Mouse (Mus musculus): Measurements from ENCODE around the gene Gm20388. TPM values are rescaled to one million over a fixed set of nuclear protein-coding genes. Genes with fewer than 3 reads are reported as not detected.

Gene Gm20388
- polyA plus RNA-seq, 1 experiment = not detected

DNA sequence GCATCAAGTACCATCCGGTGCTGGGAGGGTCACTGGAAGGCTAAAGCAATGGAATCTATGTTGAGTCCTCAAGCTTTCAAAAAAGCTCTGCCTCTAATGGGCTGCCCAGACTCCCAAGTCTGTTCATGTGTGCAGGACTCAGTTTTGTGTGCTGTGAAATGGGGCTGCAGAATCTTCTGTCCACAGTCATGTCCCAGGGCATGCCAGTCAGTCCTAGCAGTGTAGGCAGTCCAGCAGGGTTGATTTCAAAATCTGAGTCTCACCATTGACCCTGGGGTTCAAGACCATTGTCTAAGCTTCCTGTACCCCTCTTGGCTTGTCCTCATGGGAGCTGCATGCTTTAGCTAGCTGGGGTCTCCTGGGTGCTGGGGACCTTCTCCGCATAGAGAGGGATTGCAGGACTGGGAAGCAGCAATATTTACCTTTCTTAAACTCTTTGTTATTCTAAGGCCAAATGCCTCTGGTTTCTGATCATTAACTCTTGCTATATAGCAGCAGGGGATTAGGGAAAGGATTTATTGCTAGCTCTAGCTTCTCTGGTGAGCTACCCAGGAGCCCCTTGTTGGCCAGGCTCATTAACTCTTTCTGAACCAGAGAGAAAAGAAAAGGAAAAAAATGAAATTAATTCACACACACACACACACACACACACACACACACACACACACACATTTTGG is 94.2 kb downstream of the Gm20388 start:
- Histone ChIP-seq H3K4me3 (ENCODE audit: insufficient read depth, low read depth, low read length) (no peak overlapping the region), H3K27ac (ENCODE audit: insufficient read depth, low read depth, low read length) (no peak overlapping the region), H3K4me1 (ENCODE audit: control insufficient read depth, insufficient read depth, low read length) (peaks cover 13% of the 10 kb centered on the region)
- TF ChIP-seq POLR2A (IDR thresholded peaks at IDR 0.05; ENCODE audit: insufficient read depth, low read depth, low read length) = no peak
- TF ChIP-seq CTCF (IDR thresholded peaks at IDR 0.05; ENCODE audit: insufficient read depth, low read depth, low read length) = no peak
- 71% methylated on average over 2 of the region's 2 CpGs for WGBS

DNA sequence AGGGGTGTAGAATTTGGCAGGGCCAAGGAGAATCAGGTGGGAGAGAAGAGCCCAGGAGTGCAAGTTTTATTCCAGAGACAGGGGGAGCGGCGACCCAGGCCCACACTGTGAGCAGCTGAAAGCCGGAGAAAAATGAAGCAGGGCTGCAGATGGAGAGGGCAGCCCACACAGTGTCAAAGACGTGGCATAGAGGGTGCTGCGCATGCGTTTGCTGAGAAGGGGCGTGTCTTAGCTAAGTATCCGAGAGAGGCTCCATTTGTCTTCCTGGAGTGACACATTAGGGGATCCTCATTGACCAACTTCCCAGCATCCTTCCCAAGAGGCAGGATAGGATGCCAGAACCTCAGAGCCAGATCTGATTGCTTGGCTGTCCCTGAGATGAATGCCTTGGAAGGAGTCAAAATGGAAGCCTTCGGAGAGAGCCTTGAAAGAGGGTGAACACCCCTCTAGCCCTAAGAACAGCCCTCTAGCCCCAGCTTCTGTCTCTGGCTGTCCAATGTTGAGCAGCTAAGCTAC is 96.1 kb downstream of the Gm20388 start:
- no peak overlapping the region for H3K27ac ChIP-seq (ENCODE audit: insufficient read depth, low read depth, low read length)
- H3K4me3 ChIP-seq (ENCODE audit: insufficient read depth, low read depth, low read length) = no peak overlapping the region
- H3K4me1 ChIP-seq (ENCODE audit: control insufficient read depth, insufficient read depth, low read length) = peaks cover 13% of the 10 kb centered on the region
- no peak for TF ChIP-seq POLR2A (IDR thresholded peaks at IDR 0.05; ENCODE audit: insufficient read depth, low read depth, low read length)
- WGBS = 49% methylated on average over 9 of the region's 9 CpGs

DNA sequence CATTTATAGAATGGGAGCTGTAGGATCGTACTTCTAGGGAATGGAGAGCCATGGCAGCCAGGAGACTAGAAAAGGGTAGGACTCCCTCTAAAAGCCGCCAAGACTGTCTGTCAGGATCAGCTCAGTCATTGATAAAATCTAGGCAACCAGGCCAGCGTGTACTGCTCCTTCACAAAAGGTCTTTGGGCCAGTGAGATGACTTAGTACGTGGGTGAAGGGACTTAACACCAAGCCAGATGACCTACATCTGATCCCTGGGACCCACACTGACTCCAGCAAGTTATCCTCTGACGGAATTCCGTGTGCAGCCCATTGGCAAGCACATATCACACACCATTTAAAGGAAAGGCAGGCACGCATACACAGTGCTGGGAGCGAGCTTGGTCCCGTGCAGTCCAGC is 96.5 kb downstream of the Gm20388 start:
- 85% methylated on average over 9 of the region's 9 CpGs for WGBS

DNA sequence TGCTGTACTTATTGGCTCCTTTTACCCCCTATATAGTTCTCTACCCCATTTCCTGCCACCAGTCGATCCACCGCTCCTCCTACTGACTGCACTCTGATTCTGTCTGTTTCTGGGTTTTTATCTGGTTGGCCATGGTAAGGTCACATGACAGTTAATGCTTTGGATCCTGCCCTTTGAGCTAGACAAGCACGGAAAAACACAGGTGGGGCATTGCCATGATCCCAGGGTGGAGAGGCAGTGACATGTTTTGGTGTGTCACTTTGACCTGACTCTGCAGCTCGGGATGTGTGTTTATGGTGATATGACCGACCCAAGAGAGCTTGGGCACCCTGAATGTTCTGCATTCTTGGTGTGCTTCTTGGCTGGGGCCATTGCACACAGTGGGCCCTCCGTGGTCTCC is 98.6 kb downstream of the Gm20388 start:
- Histone ChIP-seq H3K27ac (ENCODE audit: insufficient read depth, low read depth, low read length) (no peak overlapping the region), H3K4me1 (ENCODE audit: control insufficient read depth, insufficient read depth, low read length) (peaks cover 12% of the 10 kb centered on the region), H3K4me3 (ENCODE audit: insufficient read depth, low read depth, low read length) (no peak overlapping the region)
- no peak for TF ChIP-seq POLR2A (IDR thresholded peaks at IDR 0.05; ENCODE audit: insufficient read depth, low read depth, low read length)
- no peak for TF ChIP-seq CTCF (IDR thresholded peaks at IDR 0.05; ENCODE audit: insufficient read depth, low read depth, low read length)
- 76% methylated on average over 6 of the region's 6 CpGs for WGBS

More for the DNA sequence above, 96.5 kb downstream of the Gm20388 start:
- Histone ChIP-seq H3K4me3 (ENCODE audit: insufficient read depth, low read depth, low read length) (no peak overlapping the region), H3K27ac (ENCODE audit: insufficient read depth, low read depth, low read length) (no peak overlapping the region), H3K4me1 (ENCODE audit: control insufficient read depth, insufficient read depth, low read length) (peaks cover 13% of the 10 kb centered on the region)
- no peak for TF ChIP-seq POLR2A (IDR thresholded peaks at IDR 0.05; ENCODE audit: insufficient read depth, low read depth, low read length)
- TF ChIP-seq CTCF (IDR thresholded peaks at IDR 0.05; ENCODE audit: insufficient read depth, low read depth, low read length) = no peak

DNA sequence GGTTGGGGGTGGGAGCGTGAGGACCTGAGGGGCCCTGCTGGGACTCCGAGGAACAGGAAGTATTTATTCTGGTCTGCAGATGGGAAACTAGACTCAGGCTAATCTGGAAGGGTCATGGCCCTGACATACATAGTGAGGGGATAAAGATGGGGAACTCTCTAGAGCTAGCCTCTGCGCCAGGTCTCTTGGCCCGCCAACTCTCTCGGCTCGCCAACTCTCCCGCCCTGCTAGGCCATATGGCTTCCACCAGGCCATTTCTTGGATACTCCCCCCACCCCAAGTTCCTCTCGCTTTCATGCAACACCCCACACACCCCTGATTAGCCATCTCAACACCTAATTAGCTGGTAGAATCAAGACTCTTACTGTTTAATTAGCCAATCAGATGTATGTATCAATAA is 101.8 kb downstream of the Gm20388 start:
- no peak overlapping the region for H3K4me3 ChIP-seq (ENCODE audit: insufficient read depth, low read depth, low read length)
- TF ChIP-seq CTCF (IDR thresholded peaks at IDR 0.05; ENCODE audit: insufficient read depth, low read depth, low read length) = no peak
- no peak for TF ChIP-seq POLR2A (IDR thresholded peaks at IDR 0.05; ENCODE audit: insufficient read depth, low read depth, low read length)
- 85% methylated on average over 8 of the region's 8 CpGs for WGBS
- H3K4me1 ChIP-seq (ENCODE audit: control insufficient read depth, insufficient read depth, low read length) = peaks cover 5% of the 10 kb centered on the region; the same call in 1 of the 2 replicates
- H3K27ac ChIP-seq (ENCODE audit: insufficient read depth, low read depth, low read length) = no peak overlapping the region

DNA sequence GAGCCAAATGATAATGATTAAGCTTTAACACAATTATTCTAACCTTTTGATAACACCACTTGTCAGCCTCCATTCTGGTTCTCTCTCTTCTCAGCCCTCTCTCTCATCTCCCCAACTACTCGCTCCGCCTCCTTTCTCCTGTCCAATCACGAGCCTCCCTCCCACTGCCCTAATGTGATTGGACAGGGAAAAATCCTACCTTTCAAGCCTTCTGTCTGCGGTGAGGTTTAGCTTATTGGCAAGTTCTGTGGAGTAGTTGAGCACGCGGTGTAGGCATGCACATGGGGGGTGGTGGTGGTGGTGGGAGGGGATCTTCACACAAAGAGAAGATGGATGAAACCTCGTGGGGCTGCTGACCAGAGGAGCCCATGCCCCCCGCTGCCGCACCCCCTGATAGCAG is 102.3 kb downstream of the Gm20388 start:
- Histone ChIP-seq H3K4me3 (ENCODE audit: insufficient read depth, low read depth, low read length) (no peak overlapping the region), H3K4me1 (ENCODE audit: control insufficient read depth, insufficient read depth, low read length) (peaks cover 5% of the 10 kb centered on the region; the same call in 1 of the 2 replicates)
- no peak for TF ChIP-seq CTCF (IDR thresholded peaks at IDR 0.05; ENCODE audit: insufficient read depth, low read depth, low read length)
- no peak for TF ChIP-seq POLR2A (IDR thresholded peaks at IDR 0.05; ENCODE audit: insufficient read depth, low read depth, low read length)

DNA sequence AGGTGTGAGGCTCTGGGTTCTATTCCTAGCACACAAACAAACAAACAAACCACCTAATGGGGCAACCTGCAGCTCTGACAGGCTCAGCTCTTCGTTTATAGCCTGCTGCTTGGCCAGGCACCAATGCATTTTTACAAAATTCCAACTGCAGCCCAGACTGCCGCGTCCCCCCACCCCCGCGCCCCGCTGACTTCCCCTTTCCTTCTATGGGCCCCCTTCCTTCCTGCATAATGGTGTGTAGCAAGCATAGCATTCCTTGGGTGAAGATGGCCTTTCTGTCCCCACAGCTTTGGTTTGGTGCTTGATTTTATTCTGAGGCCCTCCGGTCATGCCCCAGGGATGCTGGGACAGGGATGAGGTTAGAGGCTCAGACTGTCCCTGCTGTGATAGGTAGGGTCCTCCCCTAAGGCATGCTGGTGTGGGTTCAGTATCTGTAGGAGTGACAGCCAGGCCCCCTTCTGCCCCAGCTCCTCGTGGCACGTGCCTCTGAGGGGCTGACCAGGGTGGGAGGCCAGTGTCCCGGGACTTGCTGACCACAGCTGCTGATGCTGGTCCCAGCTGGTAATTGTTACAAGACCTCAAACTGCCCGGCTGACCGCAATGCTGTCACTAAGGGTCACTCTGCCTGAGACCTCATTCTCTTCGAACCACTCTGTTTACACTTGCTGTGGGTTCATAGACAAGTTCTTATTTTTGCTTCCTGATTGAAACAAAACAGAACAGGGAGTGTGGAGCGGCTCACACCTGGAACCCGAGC is 103.8 kb downstream of the Gm20388 start:
- WGBS = 72% methylated on average over 15 of the region's 15 CpGs
- H3K4me1 ChIP-seq (ENCODE audit: control insufficient read depth, insufficient read depth, low read length) = peaks cover 5% of the 10 kb centered on the region; the same call in 1 of the 2 replicates
- H3K27ac ChIP-seq (ENCODE audit: insufficient read depth, low read depth, low read length) = no peak overlapping the region
- TF ChIP-seq POLR2A (IDR thresholded peaks at IDR 0.05; ENCODE audit: insufficient read depth, low read depth, low read length) (no peak), CTCF (IDR thresholded peaks at IDR 0.05; ENCODE audit: insufficient read depth, low read depth, low read length) (no peak)
- H3K4me3 ChIP-seq (ENCODE audit: insufficient read depth, low read depth, low read length) = no peak overlapping the region

More for the DNA sequence above, 102.3 kb downstream of the Gm20388 start:
- WGBS = 34% methylated on average over 9 of the region's 9 CpGs
- H3K27ac ChIP-seq (ENCODE audit: insufficient read depth, low read depth, low read length) = no peak overlapping the region

DNA sequence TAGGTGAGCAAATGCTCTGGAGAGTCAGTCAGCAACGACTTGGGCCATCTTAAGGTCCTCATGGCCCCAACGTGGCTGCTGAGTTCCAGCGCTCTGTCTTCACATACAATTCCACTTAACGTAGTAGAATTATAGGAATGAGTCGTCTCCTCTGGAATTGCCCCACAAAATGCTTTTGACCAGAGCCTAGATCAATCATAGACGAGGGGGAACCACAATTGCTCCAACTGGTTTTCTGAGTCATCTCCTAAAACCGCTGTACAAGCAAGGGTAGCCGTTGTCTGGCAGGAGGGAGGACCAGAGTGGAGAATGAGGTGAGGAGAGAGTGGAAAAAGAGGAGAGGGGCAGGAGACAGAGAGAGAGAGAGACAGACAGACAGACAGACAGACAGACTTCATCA is 105.3 kb downstream of the Gm20388 start:
- no peak overlapping the region for H3K27ac ChIP-seq (ENCODE audit: insufficient read depth, low read depth, low read length)
- 88% methylated on average over 8 of the region's 8 CpGs for WGBS
- no peak for TF ChIP-seq CTCF (IDR thresholded peaks at IDR 0.05; ENCODE audit: insufficient read depth, low read depth, low read length)
- no peak for TF ChIP-seq POLR2A (IDR thresholded peaks at IDR 0.05; ENCODE audit: insufficient read depth, low read depth, low read length)

DNA sequence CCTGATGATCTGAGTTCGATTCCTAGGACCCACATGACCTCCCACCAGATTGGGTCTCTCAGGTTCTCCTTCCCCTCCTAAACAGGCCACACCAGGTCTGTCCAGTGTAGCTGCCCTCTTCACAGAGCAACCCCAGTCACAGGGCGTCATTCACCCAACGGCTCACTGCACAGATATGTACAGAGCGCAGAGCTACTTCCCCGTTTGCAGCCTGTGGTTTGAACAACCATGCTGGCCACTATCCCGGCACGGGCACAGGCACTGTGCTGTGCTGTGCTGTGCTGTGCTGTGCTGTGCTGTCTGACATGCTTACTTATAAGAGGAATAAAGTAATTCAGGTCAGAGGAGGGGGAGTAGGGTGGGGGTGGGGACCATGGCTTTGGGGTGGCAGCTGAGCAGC is 105.8 kb downstream of the Gm20388 start:
- Histone ChIP-seq H3K4me1 (ENCODE audit: control insufficient read depth, insufficient read depth, low read length) (peaks cover 5% of the 10 kb centered on the region; the same call in 1 of the 2 replicates), H3K4me3 (ENCODE audit: insufficient read depth, low read depth, low read length) (no peak overlapping the region), H3K27ac (ENCODE audit: insufficient read depth, low read depth, low read length) (no peak overlapping the region)
- WGBS = 83% methylated on average over 7 of the region's 7 CpGs
- TF ChIP-seq CTCF (IDR thresholded peaks at IDR 0.05; ENCODE audit: insufficient read depth, low read depth, low read length) = no peak
- TF ChIP-seq POLR2A (IDR thresholded peaks at IDR 0.05; ENCODE audit: insufficient read depth, low read depth, low read length) = no peak

More for the DNA sequence above, 105.3 kb downstream of the Gm20388 start:
- peaks cover 5% of the 10 kb centered on the region; the same call in 1 of the 2 replicates for H3K4me1 ChIP-seq (ENCODE audit: control insufficient read depth, insufficient read depth, low read length)
- H3K4me3 ChIP-seq (ENCODE audit: insufficient read depth, low read depth, low read length) = no peak overlapping the region

All from olfactory bulb, adult 2 months (tissue).